Mouse (Mus musculus) megakaryocyte, adult 5-6 weeks (primary cell): ENCODE data around the gene Angptl7. TPM values are rescaled to one million over a fixed set of nuclear protein-coding genes. Genes with fewer than 3 reads are reported as not detected.

ENCODE experiments used
- ATAC-seq: 2 replicates; pipeline ENCODE4 v1.8.0; 2016; ENCODE audit warnings: mild to moderate bottlenecking, inconsistent platforms; ENCODE audit not compliant: poor library complexity, severe bottlenecking
- total RNA-seq, 2 experiments: library from RNA; stranded (forward) in 1 of 2; stranded (reverse) in 1 of 2; fragments of 153-499, 151-499 nt in 1 of 2; fragments of 221-1000, 200-1000 nt in 1 of 2; gene quantifications; 2 replicates each; pipeline versions ENCODE4 v1.2.3 to v1.2.4; 2015 to 2017

The Angptl7 gene
- total RNA-seq, 2 experiments from 2014 or later, result not detected

GRCm38 (mm10) chr4:148455477-148456025 is 44.7 kb downstream of the Angptl7 start:
- no peak for ATAC-seq

- ATAC-seq, result no peak
These were observed 46.6 kb downstream of the Angptl7 start for GRCm38 (mm10) chr4:148453707-148454106.

- no peak for ATAC-seq
These were observed 51.4 kb downstream of the Angptl7 start for GRCm38 (mm10) chr4:148448853-148449245.

- ATAC-seq, result peak; percentile 88
These were observed 51.9 kb downstream of the Angptl7 start, which contains the start of gene Mtor for GRCm38 (mm10) chr4:148448179-148448852. TSS of gene Mtor (plus strand) at chr4:148448611.

Other genes starting within 250 kb of the Angptl7 start
- gene Disp3, start 212.5 kb downstream of the Angptl7 start, total RNA-seq (2015), result not detected in 2 replicates
- not detected in 2 replicates for gene Disp3, start 212.5 kb downstream of the Angptl7 start, total RNA-seq (2017)
- gene Ubiad1, start 55.7 kb downstream of the Angptl7 start, total RNA-seq (2015), result 5.6 and 7.6 TPM in 2 replicates
- 6.4 and 7.7 TPM in 2 replicates for gene Ubiad1, start 55.7 kb downstream of the Angptl7 start, total RNA-seq (2017)
- 14.2 and 14.3 TPM in 2 replicates for gene Mtor, start 51.8 kb downstream of the Angptl7 start, total RNA-seq (2015)
- 10.8 and 13.6 TPM in 2 replicates for gene Mtor, start 51.8 kb downstream of the Angptl7 start, total RNA-seq (2017)
- gene Exosc10, start 58.0 kb upstream of the Angptl7 start, total RNA-seq (2015), result 47.0 and 48.7 TPM in 2 replicates
- 42.4 and 42.8 TPM in 2 replicates for gene Exosc10, start 58.0 kb upstream of the Angptl7 start, total RNA-seq (2017)
- 21.0 and 27.3 TPM in 2 replicates for gene Srm, start 91.0 kb upstream of the Angptl7 start, total RNA-seq (2015)
- gene Srm, start 91.0 kb upstream of the Angptl7 start, total RNA-seq (2017), result 4.7 and 8.5 TPM in 2 replicates
- 0.21 TPM in 1 of 2 replicates, not detected in the other for gene Masp2, start 102.1 kb upstream of the Angptl7 start, total RNA-seq (2015)
- 0.77 TPM in 1 of 2 replicates, not detected in the other for gene Masp2, start 102.1 kb upstream of the Angptl7 start, total RNA-seq (2017)
- gene Tardbp, start 126.6 kb upstream of the Angptl7 start, total RNA-seq (2015), result 193 and 196 TPM in 2 replicates
- gene Tardbp, start 126.6 kb upstream of the Angptl7 start, total RNA-seq (2017), result 339 and 406 TPM in 2 replicates
- gene Gm572, start 142.9 kb upstream of the Angptl7 start, total RNA-seq (2015), result 0.23 and 0.29 TPM in 2 replicates
- not detected in 2 replicates for gene Gm572, start 142.9 kb upstream of the Angptl7 start, total RNA-seq (2017)